Mouse (Mus musculus) heart, postnatal 0 days (tissue): ENCODE results near the gene Myo5c. TPM values are rescaled to one million over a fixed set of nuclear protein-coding genes. Genes with fewer than 3 reads are reported as not detected.

Experiments
- ATAC-seq: fragments of 200-750 bp; cut with Nextera tagmentation; 2 replicates; pipeline ENCODE4 v1.8.0; 2017; ENCODE audit warnings: low read depth, moderate number of reproducible peaks, moderate library complexity; ENCODE audit not compliant: insufficient read depth
- DNase-seq: peaks from one replicate; pipeline ENCODE4 v3.0.0-alpha.2; 2016; ENCODE audit warnings: low spot score
- H3K27ac ChIP-seq: fragments of 300-500 bp; sonication (generic); 2 replicates; pipeline ENCODE4 v1.5.1; 2014; ENCODE audit warnings: low read depth, mild to moderate bottlenecking
- H3K27me3 ChIP-seq: fragments of 300-500 bp; sonication (generic); 2 replicates; pipeline ENCODE4 v1.6.1; 2014; ENCODE audit warnings: low read length, mixed read lengths; ENCODE audit not compliant: control insufficient read depth, insufficient read depth
- H3K36me3 ChIP-seq: fragments of 300-500 bp; sonication (generic); replicated peaks from 2 replicates; pipeline ENCODE4 v1.6.1; 2014; ENCODE audit warnings: low read length, mixed read lengths; ENCODE audit not compliant: control insufficient read depth, insufficient read depth
- H3K4me1 ChIP-seq: fragments of 300-500 bp; sonication (generic); 2 replicates; pipeline ENCODE4 v1.6.1; 2014; ENCODE audit warnings: antibody characterized with exemption; ENCODE audit not compliant: control insufficient read depth, insufficient read depth
- H3K4me2 ChIP-seq: fragments of 300-500 bp; sonication (generic); 2 replicates; pipeline ENCODE4 v1.6.1; 2014; ENCODE audit warnings: low read depth, mild to moderate bottlenecking, low read length, moderate library complexity
- H3K4me3 ChIP-seq: fragments of 300-500 bp; sonication (generic); 2 replicates; pipeline ENCODE4 v1.5.1; 2014; ENCODE audit warnings: low read depth, low read length
- H3K9ac ChIP-seq: fragments of 300-500 bp; sonication (generic); replicated peaks from 2 replicates; pipeline ENCODE4 v1.6.1; 2014; ENCODE audit warnings: low read depth, low read length, mixed read lengths
- H3K9me3 ChIP-seq: fragments of 300-500 bp; sonication (generic); replicated peaks from 2 replicates; pipeline ENCODE4 v1.6.1; 2016; ENCODE audit warnings: low read length; ENCODE audit not compliant: control insufficient read depth
- CTCF ChIP-seq: IDR thresholded peaks from 2 replicates; pipeline ENCODE4 v1.5.1; 2016; ENCODE audit warnings: antibody characterized with exemption, control low read depth, low read depth
- EP300 ChIP-seq: IDR thresholded peaks from 2 replicates; pipeline ENCODE4 v1.6.1; 2016; ENCODE audit warnings: antibody characterized with exemption, low read depth
- WGBS: fragments of 180-500 bp; shearing (Covaris S2); extraction: QIAGEN DNeasy Blood & Tissue Kit; methylation state at CpG from one replicate; pipeline ENCODE4 v1.1.7; 2014; 5-methylcytosine and 5-hydroxymethylcytosine counted together
- polyA plus RNA-seq: library from polyadenylated mRNA; unstranded; fragments of >200 nt; fragmentation: Nextera tagmentation; extraction: Ambion mirVana; gene quantifications from 2 replicates; pipeline ENCODE4 v1.2.1, GENCODE M21; 2015
- total RNA-seq: library from RNA; depleted of rRNA; stranded (reverse); fragments of >200 nt; gene quantifications from 2 replicates; pipeline ENCODE4 v1.2.3, GENCODE M21; 2014; ENCODE audit warnings: low replicate concordance

The Myo5c gene
- total and polyA plus RNA-seq, 2 experiments from 2014 or later: 1.5 to 2.1 TPM

- H3K27me3 ChIP-seq: peaks cover 8% of the 10 kb centered on the region; the same call in 1 of the 2 replicates
- 66% methylated on average over 12 of the region's 12 CpGs for WGBS
- H3K4me2 ChIP-seq: no peak overlapping the region
- TF ChIP-seq CTCF (no peak), EP300 (no peak)
- H3K4me1 ChIP-seq: no peaks in the 10 kb centered on the region
- H3K9me3 ChIP-seq: no peaks in the 10 kb centered on the region
- H3K36me3 ChIP-seq: no peaks in the 10 kb centered on the region
- ATAC-seq (no peak), DNase-seq (no peak)
- H3K27ac ChIP-seq: no peak overlapping the region
- no peak overlapping the region for H3K4me3 ChIP-seq
- H3K9ac ChIP-seq: no peak overlapping the region
These were observed 4.8 kb downstream of the Myo5c start for GRCm38 (mm10) chr9:75236416-75237308.

GRCm38 (mm10) chr9:75238179-75238578 lies 6.4 kb downstream of the Myo5c start:
- Histone ChIP-seq H3K4me3 (no peak overlapping the region), H3K27me3 (no peaks in the 10 kb centered on the region; the same call in 1 of the 2 replicates), H3K4me2 (no peak overlapping the region), H3K27ac (no peak overlapping the region), H3K4me1 (no peaks in the 10 kb centered on the region), H3K9me3 (no peaks in the 10 kb centered on the region), H3K9ac (no peak overlapping the region), H3K36me3 (no peaks in the 10 kb centered on the region)
- DNase-seq (no peak), ATAC-seq (no peak)
- WGBS: 83% methylated on average over 3 of the region's 3 CpGs
- TF ChIP-seq EP300 (no peak), CTCF (no peak)

DNA sequence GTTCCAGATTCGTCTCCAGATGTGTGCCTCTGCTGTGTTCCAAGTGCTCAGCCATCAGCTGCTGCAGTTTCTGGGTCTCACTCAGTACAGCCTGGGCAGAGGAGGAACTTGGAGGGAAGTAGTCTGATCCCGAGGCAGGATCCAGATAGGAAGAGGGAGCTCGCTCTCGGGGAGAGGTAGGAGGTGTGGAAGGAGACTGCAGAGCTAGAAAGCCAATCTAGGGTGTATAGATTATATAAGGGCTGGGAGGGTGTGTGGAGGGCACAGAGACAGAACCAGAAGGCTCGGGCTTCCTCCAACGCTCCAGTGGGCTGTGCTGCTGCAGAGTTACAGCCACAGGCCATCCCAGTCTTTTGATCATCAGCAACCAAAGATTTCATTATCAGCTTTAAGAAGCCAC lies 11.2 kb downstream of the Myo5c start:
- no peaks in the 10 kb centered on the region for H3K4me1 ChIP-seq
- H3K36me3 ChIP-seq: no peaks in the 10 kb centered on the region
- no peak overlapping the region for H3K4me2 ChIP-seq
- no peak overlapping the region for H3K9ac ChIP-seq
- no peaks in the 10 kb centered on the region for H3K9me3 ChIP-seq
- H3K4me3 ChIP-seq: no peak overlapping the region
- H3K27me3 ChIP-seq: no peaks in the 10 kb centered on the region
- 60% methylated on average over 6 of the region's 6 CpGs for WGBS
- ATAC-seq (no peak), DNase-seq (no peak)
- no peak overlapping the region for H3K27ac ChIP-seq
- no peak for TF ChIP-seq CTCF
- no peak for TF ChIP-seq EP300

GRCm38 (mm10) chr9:75243730-75244406 lies 12.0 kb downstream of the Myo5c start:
- TF ChIP-seq CTCF: no peak
- no peak for TF ChIP-seq EP300
- Histone ChIP-seq H3K27ac (no peak overlapping the region), H3K9me3 (no peaks in the 10 kb centered on the region), H3K9ac (no peak overlapping the region), H3K27me3 (no peaks in the 10 kb centered on the region), H3K4me1 (no peaks in the 10 kb centered on the region), H3K36me3 (no peaks in the 10 kb centered on the region), H3K4me3 (no peak overlapping the region), H3K4me2 (no peak overlapping the region)
- WGBS: 12% methylated on average over 5 of the region's 5 CpGs
- DNase-seq: no peak
- no peak; the same call in 1 of the 2 replicates for ATAC-seq

DNA sequence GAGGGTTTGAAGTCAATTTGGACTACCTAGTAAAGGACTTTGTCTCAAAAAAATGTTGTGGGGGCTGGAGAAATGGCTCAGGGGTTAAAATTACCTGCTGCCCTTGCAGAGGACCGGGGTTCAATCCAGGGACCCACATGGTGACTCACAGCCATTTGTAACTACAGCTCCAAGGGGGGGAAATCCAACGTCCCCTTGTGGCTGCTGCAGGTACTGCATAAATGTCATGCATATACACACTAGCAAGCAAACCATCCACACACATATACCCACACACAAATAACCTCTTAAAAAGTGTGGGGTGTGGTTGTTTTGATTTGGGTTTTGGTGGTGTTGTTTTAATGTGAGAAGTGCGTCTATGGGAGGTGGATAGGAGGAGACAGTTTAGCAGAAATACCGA lies 12.7 kb downstream of the Myo5c start:
- Histone ChIP-seq H3K9me3 (no peaks in the 10 kb centered on the region), H3K4me1 (no peaks in the 10 kb centered on the region), H3K27ac (no peak overlapping the region), H3K9ac (no peak overlapping the region), H3K4me2 (no peak overlapping the region), H3K36me3 (no peaks in the 10 kb centered on the region), H3K4me3 (no peak overlapping the region), H3K27me3 (no peaks in the 10 kb centered on the region)
- ATAC-seq: no peak
- TF ChIP-seq CTCF (no peak), EP300 (no peak)
- DNase-seq: no peak
- 69% methylated on average over 4 of the region's 4 CpGs for WGBS
